Mouse (Mus musculus) liver, embryonic 14 days (tissue): ENCODE data around the gene Vwa5b2. TPM values are rescaled to one million over a fixed set of nuclear protein-coding genes. Genes with fewer than 3 reads are reported as not detected.

ENCODE experiments used
- polyA plus RNA-seq: library from polyadenylated mRNA; depleted of rRNA; stranded (reverse); fragments of >200 nt; gene quantifications from 2 replicates; pipeline ENCODE4 v1.2.3, GENCODE M21; 2012; rRNA removed

Gene Vwa5b2
- 0.19 and 0.21 TPM in 2 replicates for polyA plus RNA-seq

GRCm38 (mm10) chr16:20589366-20589938, at the start of gene Vwa5b2:
Vwa5b2 (plus strand) TSS chr16:20589471.

GRCm38 (mm10) chr16:20548096-20548948, 40.9 kb upstream of the Vwa5b2 start, which contains the start of gene Abcf3:
Abcf3 (plus strand) TSS chr16:20548577.

GRCm38 (mm10) chr16:20611357-20612227, 22.3 kb downstream of the Vwa5b2 start, which contains the start of the genes Eef1akmt4, Gm49333 and Alg3:
Eef1akmt4 (plus strand) TSS chr16:20611593.
Gm49333 (plus strand) TSS chr16:20611610.
Alg3 (minus strand) TSS chr16:20611735.

GRCm38 (mm10) chr16:20621191-20621990, 32.1 kb downstream of the Vwa5b2 start, which contains the start of gene Camk2n2:
Camk2n2 (minus strand) TSS chr16:20621287.

GRCm38 (mm10) chr16:20629731-20630634, 40.7 kb downstream of the Vwa5b2 start, which contains the start of gene Ece2:
Ece2 (plus strand) TSS chr16:20629828.

GRCm38 (mm10) chr16:20651076-20651946, 62.0 kb downstream of the Vwa5b2 start, which contains the start of gene Psmd2:
Psmd2 (plus strand) TSS chr16:20651652.

Other genes starting within 250 kb of the Vwa5b2 start
- gene Abcc5, start 163.1 kb upstream of the Vwa5b2 start, polyA plus RNA-seq, result 21.9 and 24.6 TPM in 2 replicates
- 23.8 and 28.6 TPM in 2 replicates for gene Eif2b5, start 90.7 kb upstream of the Vwa5b2 start, polyA plus RNA-seq
- gene Dvl3, start 72.5 kb upstream of the Vwa5b2 start, polyA plus RNA-seq, result 7.1 and 7.5 TPM in 2 replicates
- gene Ap2m1, start 54.0 kb upstream of the Vwa5b2 start, polyA plus RNA-seq, result 241 and 297 TPM in 2 replicates
- gene Abcf3, start 40.9 kb upstream of the Vwa5b2 start, polyA plus RNA-seq, result 14.6 and 15.9 TPM in 2 replicates
- gene Eef1akmt4, start 22.1 kb downstream of the Vwa5b2 start, polyA plus RNA-seq, result 9.0 and 11.2 TPM in 2 replicates
- gene Gm49333, start 22.1 kb downstream of the Vwa5b2 start, polyA plus RNA-seq, result 0.01 TPM in 1 of 2 replicates, not detected in the other
- gene Alg3, start 22.3 kb downstream of the Vwa5b2 start, polyA plus RNA-seq, result 7.5 and 9.8 TPM in 2 replicates
- 0.23 and 0.29 TPM in 2 replicates for gene Camk2n2, start 31.8 kb downstream of the Vwa5b2 start, polyA plus RNA-seq
- gene Ece2, start 40.4 kb downstream of the Vwa5b2 start, polyA plus RNA-seq, result 0.16 and 0.19 TPM in 2 replicates
- 86.8 and 102 TPM in 2 replicates for gene Psmd2, start 62.2 kb downstream of the Vwa5b2 start, polyA plus RNA-seq
- gene Eif4g1, start 78.8 kb downstream of the Vwa5b2 start, polyA plus RNA-seq, result 98.6 and 104 TPM in 2 replicates
- 1.0 and 1.1 TPM in 2 replicates for gene Fam131a, start 103.8 kb downstream of the Vwa5b2 start, polyA plus RNA-seq
- gene Polr2h, start 128.2 kb downstream of the Vwa5b2 start, polyA plus RNA-seq, result 33.4 and 36.2 TPM in 2 replicates
- gene Clcn2, start 128.3 kb downstream of the Vwa5b2 start, polyA plus RNA-seq, result 13.0 and 15.9 TPM in 2 replicates
- gene Chrd, start 143.7 kb downstream of the Vwa5b2 start, polyA plus RNA-seq, result 0.56 and 0.70 TPM in 2 replicates
- gene Thpo, start 145.0 kb downstream of the Vwa5b2 start, polyA plus RNA-seq, result 1.9 and 2.4 TPM in 2 replicates